Mouse (Mus musculus) adrenal gland, adult (tissue): ENCODE results near the gene Htra1.

Source experiments
- DNase-seq, 2 experiments: peaks; one replicate each; pipeline ENCODE4 v3.0.0; 2022 to 2023; ENCODE audit warnings: low spot score in 1 of 2; ENCODE audit not compliant: inconsistent age in 2 of 2

Gene Htra1

GRCm38 (mm10) chr7:131001976-131002726, 66.2 kb downstream of the Htra1 start:
- DNase-seq: no peak

GRCm38 (mm10) chr7:131004071-131004470, 68.2 kb downstream of the Htra1 start:
- DNase-seq: no peak

GRCm38 (mm10) chr7:131007221-131007620, 71.3 kb downstream of the Htra1 start:
- no peak for DNase-seq

- no peak for DNase-seq
Observed at GRCm38 (mm10) chr7:131009178-131009577, 73.3 kb downstream of the Htra1 start.

- peak in 1 of 2 experiments; percentile 72 for DNase-seq
Observed at GRCm38 (mm10) chr7:131011901-131012300, 76.0 kb downstream of the Htra1 start.

- no peak for DNase-seq
Observed at GRCm38 (mm10) chr7:131019181-131019580, 83.3 kb downstream of the Htra1 start.

GRCm38 (mm10) chr7:131024807-131025206, 88.9 kb downstream of the Htra1 start:
- no peak for DNase-seq

- no peak for DNase-seq
Observed at GRCm38 (mm10) chr7:131027557-131027956, 91.6 kb downstream of the Htra1 start.

- DNase-seq: no peak
Observed at GRCm38 (mm10) chr7:131031755-131032154, 95.8 kb downstream of the Htra1 start, which contains the start of gene Dmbt1. TSS of gene Dmbt1 (plus strand) at chr7:131032053.
